Mouse (Mus musculus) heart, embryonic 14.5 days (tissue): ENCODE measurements around the gene Aif1. TPM values are rescaled to one million over a fixed set of nuclear protein-coding genes. Genes with fewer than 3 reads are reported as not detected.

Source experiments
- ATAC-seq: fragments of 200-750 bp; cut with Nextera tagmentation; 2 replicates; pipeline ENCODE4 v1.8.0; 2017; ENCODE audit warnings: low read depth, moderate TSS enrichment; ENCODE audit not compliant: insufficient number of reproducible peaks, insufficient read depth, low FRiP score
- H3K27ac ChIP-seq, 2 experiments: fragments of 200-500 bp in 1 of 2; fragments of 300-500 bp in 1 of 2; sonication (generic) in 1 of 2; replicated peaks in 1 of 2; 2 replicates each; pipeline ENCODE4 v1.5.1; 2012 to 2014; ENCODE audit warnings: low read depth in 2 of 2, low read length in 2 of 2, control low read depth in 1 of 2, mild to moderate bottlenecking in 1 of 2, mixed read lengths in 1 of 2; ENCODE audit not compliant: control insufficient read depth in 1 of 2, insufficient read depth in 1 of 2
- H3K27me3 ChIP-seq: fragments of 300-500 bp; sonication (generic); 2 replicates; pipeline ENCODE4 v1.6.1; 2014; ENCODE audit warnings: mild to moderate bottlenecking, low read length, control low read depth; ENCODE audit not compliant: control insufficient read depth, insufficient read depth
- H3K36me3 ChIP-seq: fragments of 300-500 bp; sonication (generic); 2 replicates; pipeline ENCODE4 v1.6.1; 2014; ENCODE audit warnings: mild to moderate bottlenecking, control low read depth, low read length, mixed read lengths; ENCODE audit not compliant: control insufficient read depth, insufficient read depth
- H3K4me1 ChIP-seq, 2 experiments: fragments of 200-500 bp in 1 of 2; fragments of 300-500 bp in 1 of 2; sonication (generic) in 1 of 2; 2 replicates each; pipeline ENCODE4 v1.6.1; 2012 to 2014; ENCODE audit warnings: low read length in 2 of 2, control low read depth in 1 of 2, mixed read lengths in 1 of 2; ENCODE audit not compliant: control insufficient read depth in 2 of 2, insufficient read depth in 2 of 2
- H3K4me2 ChIP-seq: fragments of 300-500 bp; sonication (generic); 2 replicates; pipeline ENCODE4 v1.6.1; 2014; ENCODE audit warnings: mild to moderate bottlenecking, low read length
- H3K4me3 ChIP-seq, 2 experiments: fragments of 200-500 bp in 1 of 2; fragments of 300-500 bp in 1 of 2; sonication (generic) in 1 of 2; 2 replicates each; pipeline ENCODE4 v1.5.1; 2012 to 2014; ENCODE audit warnings: low read length in 2 of 2, mild to moderate bottlenecking in 2 of 2, control low read depth in 1 of 2, low read depth in 1 of 2, moderate library complexity in 1 of 2; ENCODE audit not compliant: control insufficient read depth in 1 of 2, insufficient read depth in 1 of 2
- H3K9ac ChIP-seq: fragments of 300-500 bp; sonication (generic); 2 replicates; pipeline ENCODE4 v1.6.1; 2014; ENCODE audit warnings: mild to moderate bottlenecking, low read length
- H3K9me3 ChIP-seq: fragments of 300-500 bp; sonication (generic); 2 replicates; pipeline ENCODE4 v1.6.1; 2016; ENCODE audit warnings: low read length, control low read depth; ENCODE audit not compliant: control insufficient read depth
- WGBS: fragments of 180-500 bp; shearing (Covaris S2); extraction: QIAGEN DNeasy Blood & Tissue Kit; methylation state at CpG from one replicate; pipeline ENCODE4 v1.1.7; 2014; 5-methylcytosine and 5-hydroxymethylcytosine counted together
- polyA plus RNA-seq: library from polyadenylated mRNA; unstranded; fragments of >200 nt; fragmentation: Nextera tagmentation; extraction: Ambion mirVana; gene quantifications from 2 replicates; pipeline ENCODE4 v1.2.1, GENCODE M21; 2014

Aif1 gene
- polyA plus RNA-seq, 1 experiment from 2014 or later, result 7.4 TPM

GRCm38 (mm10) chr17:35158850-35159593 is 16.8 kb downstream of the Aif1 start:
- ATAC-seq, result no peak
- 92% methylated on average over 16 of the region's 16 CpGs for WGBS

GRCm38 (mm10) chr17:35157661-35158175 is 18.1 kb downstream of the Aif1 start:
- Histone ChIP-seq H3K4me2 (no peak overlapping the region), H3K9me3 (no peaks in the 10 kb centered on the region), H3K27ac (no peak overlapping the region), H3K9ac (no peak overlapping the region), H3K4me3 (no peak overlapping the region), H3K36me3 (peaks cover 95% of the 10 kb centered on the region), H3K27me3 (no peaks in the 10 kb centered on the region), H3K4me1 (peaks cover 3 to 14% of the 10 kb centered on the region in 2 experiments)
- ATAC-seq, result no peak
- 90% methylated on average over 8 of the region's 8 CpGs for WGBS

More at GRCm38 (mm10) chr17:35158850-35159593, 16.8 kb downstream of the Aif1 start:
- Histone ChIP-seq H3K9me3 (no peaks in the 10 kb centered on the region), H3K27me3 (no peaks in the 10 kb centered on the region), H3K4me1 (peaks cover 5 to 23% of the 10 kb centered on the region in 2 experiments), H3K36me3 (peaks cover 82% of the 10 kb centered on the region), H3K9ac (no peak overlapping the region), H3K4me3 (no peak overlapping the region), H3K27ac (no peak overlapping the region), H3K4me2 (no peak overlapping the region)

DNA sequence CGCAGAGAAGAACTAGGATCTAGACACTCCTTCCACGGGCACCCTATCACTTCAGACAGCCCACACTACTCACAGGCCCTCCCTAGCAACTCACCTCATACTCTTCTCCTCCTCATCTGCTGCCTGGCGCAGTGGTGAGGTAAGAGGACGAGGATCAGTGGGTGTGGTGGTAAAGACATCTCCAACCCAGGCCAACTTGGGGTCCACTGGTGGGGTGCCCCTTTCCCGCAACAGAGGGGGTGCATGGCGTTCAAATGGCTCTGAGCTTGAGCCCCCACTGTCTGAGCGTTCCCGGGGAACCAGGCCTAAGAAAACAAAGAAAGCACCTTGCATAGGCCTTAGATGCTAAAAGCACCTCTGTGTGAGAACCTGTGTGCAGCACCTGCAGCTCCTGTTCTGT is 18.6 kb downstream of the Aif1 start:
- peaks cover 0 to 9% of the 10 kb centered on the region in 2 experiments; a peak in 2 of 4 replicates for H3K4me1 ChIP-seq
- whole genome bisulfite sequencing, result 85% methylated on average over 8 of the region's 8 CpGs
- H3K9me3 ChIP-seq, result no peaks in the 10 kb centered on the region
- H3K9ac ChIP-seq, result no peak overlapping the region
- H3K36me3 ChIP-seq, result peaks cover 100% of the 10 kb centered on the region
- ATAC-seq, result no peak
- H3K4me3 ChIP-seq, result no peak overlapping the region
- no peak overlapping the region for H3K27ac ChIP-seq
- no peaks in the 10 kb centered on the region for H3K27me3 ChIP-seq
- no peak overlapping the region for H3K4me2 ChIP-seq

GRCm38 (mm10) chr17:35156461-35157200 is 19.2 kb downstream of the Aif1 start:
- H3K4me1 ChIP-seq, result peaks cover 0 to 3% of the 10 kb centered on the region in 2 experiments; a peak in 1 of 4 replicates
- H3K4me3 ChIP-seq, result no peak overlapping the region
- H3K36me3 ChIP-seq, result peaks cover 100% of the 10 kb centered on the region
- WGBS, result 87% methylated on average over 33 of the region's 33 CpGs
- H3K9me3 ChIP-seq, result no peaks in the 10 kb centered on the region
- no peaks in the 10 kb centered on the region for H3K27me3 ChIP-seq
- no peak overlapping the region for H3K9ac ChIP-seq
- no peak overlapping the region for H3K4me2 ChIP-seq
- no peak overlapping the region for H3K27ac ChIP-seq
- ATAC-seq, result no peak

- no peak overlapping the region for H3K4me3 ChIP-seq
- peaks cover 99% of the 10 kb centered on the region for H3K36me3 ChIP-seq
- H3K4me2 ChIP-seq, result no peak overlapping the region
- WGBS, result 87% methylated on average over 12 of the region's 12 CpGs
- no peaks in the 10 kb centered on the region for H3K27me3 ChIP-seq
- no peaks in the 10 kb centered on the region for H3K9me3 ChIP-seq
- H3K27ac ChIP-seq, result no peak overlapping the region
- no peaks in the 10 kb centered on the region for H3K4me1 ChIP-seq
- H3K9ac ChIP-seq, result no peak overlapping the region
- no peak for ATAC-seq
Measured at GRCm38 (mm10) chr17:35155451-35155850, 20.4 kb downstream of the Aif1 start.

GRCm38 (mm10) chr17:35154616-35155015 is 21.3 kb downstream of the Aif1 start:
- no peak overlapping the region for H3K4me3 ChIP-seq
- H3K4me2 ChIP-seq, result no peak overlapping the region
- no peaks in the 10 kb centered on the region for H3K27me3 ChIP-seq
- H3K9ac ChIP-seq, result no peak overlapping the region
- H3K9me3 ChIP-seq, result no peaks in the 10 kb centered on the region
- H3K27ac ChIP-seq, result no peak overlapping the region
- no peaks in the 10 kb centered on the region for H3K4me1 ChIP-seq
- 83% methylated on average over 7 of the region's 7 CpGs for WGBS
- ATAC-seq, result no peak
- peaks cover 99% of the 10 kb centered on the region for H3K36me3 ChIP-seq

GRCm38 (mm10) chr17:35153931-35154330 is 21.9 kb downstream of the Aif1 start:
- Histone ChIP-seq H3K4me3 (no peak overlapping the region), H3K27me3 (no peaks in the 10 kb centered on the region), H3K4me2 (no peak overlapping the region), H3K9ac (no peak overlapping the region), H3K36me3 (peaks cover 99% of the 10 kb centered on the region), H3K27ac (no peak overlapping the region), H3K4me1 (no peaks in the 10 kb centered on the region), H3K9me3 (no peaks in the 10 kb centered on the region)
- 83% methylated on average over 4 of the region's 4 CpGs for WGBS
- no peak for ATAC-seq
